Mouse (Mus musculus) right cerebral cortex, postnatal 14 days (tissue): ENCODE measurements at regions not wholly inside any gene's neighbourhood (a gene's known extent, or its start where the extent isn't known, plus 50 kb on each side); places are given as distances from the start of the nearest gene placed in this dataset.

Experiments used
- DNase-seq: peaks from one replicate; pipeline ENCODE4 v3.0.0; 2022

DNA sequence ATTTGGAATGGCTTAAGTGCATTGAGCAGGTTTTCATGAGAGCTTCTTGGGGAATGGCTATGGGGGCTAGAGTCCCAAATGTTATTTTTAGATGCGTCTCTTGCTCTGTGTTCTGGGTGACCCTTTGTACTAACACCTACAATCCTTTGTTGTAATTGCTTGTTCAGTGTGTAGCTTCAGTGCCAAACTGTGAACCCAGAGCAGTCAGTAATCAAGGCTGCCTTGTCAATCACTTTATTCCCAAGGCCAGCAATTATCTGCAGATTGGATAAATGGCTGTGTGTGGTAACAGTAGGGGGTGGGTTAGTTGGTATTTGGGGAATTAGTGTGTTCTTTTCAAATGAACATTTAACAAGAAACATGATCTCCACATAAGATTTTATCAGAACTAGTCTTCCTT lies 390.4 kb downstream of the Poteg start:
- DNase-seq: no peak

DNA sequence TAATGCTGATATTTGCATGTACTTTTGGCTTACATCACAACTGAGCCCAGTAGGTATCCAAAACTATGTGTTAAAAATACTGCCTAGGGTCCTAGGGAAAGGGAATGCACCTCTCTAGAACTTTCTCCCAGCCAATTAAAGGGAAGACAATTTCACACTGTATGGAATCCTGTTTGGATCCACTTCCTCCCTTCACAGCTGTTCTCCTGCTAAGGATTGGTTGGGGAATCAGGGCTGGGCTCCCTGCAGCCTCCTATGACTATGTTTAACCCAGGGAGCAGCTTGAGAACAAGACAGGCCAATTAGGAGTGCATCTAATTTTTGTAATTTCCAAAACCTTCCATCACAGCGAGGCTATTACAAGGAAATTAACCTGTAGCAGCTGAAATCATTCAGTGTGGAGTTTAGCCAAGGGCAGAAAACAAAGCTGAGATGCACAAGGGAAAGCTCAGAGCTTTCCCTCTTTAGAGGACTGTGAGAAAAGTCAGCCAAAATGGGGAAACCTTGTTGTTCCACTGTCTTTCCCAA lies 419.1 kb downstream of the Poteg start:
- DNase-seq: no peak

GRCm38 (mm10) chr8:27868591-27868990 lies 421.1 kb downstream of the Poteg start:
- peak; percentile 8 for DNase-seq

DNA sequence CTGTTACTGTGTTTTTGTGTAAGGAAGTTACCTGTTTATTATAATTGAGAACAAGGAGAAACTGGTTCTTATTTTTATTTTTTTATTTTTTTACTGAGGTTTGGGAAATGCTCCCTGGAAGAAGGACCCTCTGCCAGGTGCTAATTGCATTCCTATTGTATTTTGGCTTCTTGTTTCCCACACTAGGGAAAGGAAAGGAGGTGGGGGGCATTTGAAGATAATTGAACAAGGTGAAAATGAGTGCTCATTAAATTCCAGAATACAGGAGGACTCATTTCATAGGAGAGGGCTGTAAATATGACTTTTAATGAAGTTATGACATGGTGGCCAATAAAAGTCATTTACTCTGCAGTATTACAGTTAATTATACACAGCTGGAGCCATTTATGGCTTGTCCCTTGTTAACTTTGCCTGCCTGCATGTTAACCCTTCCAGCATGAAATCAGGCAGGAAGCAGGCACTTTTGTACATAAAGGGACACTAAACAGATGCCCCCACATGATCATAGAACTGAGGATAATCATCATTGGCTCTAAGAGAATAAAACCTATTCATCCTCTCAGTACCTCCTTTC lies 430.3 kb downstream of the Poteg start:
- DNase-seq: no peak

DNA sequence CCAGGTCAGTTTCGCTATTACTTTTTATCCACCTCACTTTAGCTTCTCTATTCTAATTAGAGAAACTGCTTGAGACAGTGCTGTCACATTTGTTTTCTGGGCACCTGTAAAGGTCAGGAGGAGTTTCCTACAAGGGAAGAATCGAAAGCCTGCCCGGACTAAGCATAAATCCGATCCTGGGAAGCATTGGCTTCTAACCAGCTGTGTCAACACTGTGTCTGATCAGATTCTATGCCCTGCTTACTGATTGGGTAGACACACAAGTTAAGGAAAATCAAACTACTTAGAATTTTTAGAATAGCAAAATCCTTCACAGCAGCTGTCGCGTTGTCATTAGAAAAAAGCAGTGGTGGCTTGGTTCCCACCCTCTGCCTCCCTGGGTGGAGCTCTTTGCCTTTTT lies 441.8 kb downstream of the Poteg start:
- DNase-seq: no peak

DNA sequence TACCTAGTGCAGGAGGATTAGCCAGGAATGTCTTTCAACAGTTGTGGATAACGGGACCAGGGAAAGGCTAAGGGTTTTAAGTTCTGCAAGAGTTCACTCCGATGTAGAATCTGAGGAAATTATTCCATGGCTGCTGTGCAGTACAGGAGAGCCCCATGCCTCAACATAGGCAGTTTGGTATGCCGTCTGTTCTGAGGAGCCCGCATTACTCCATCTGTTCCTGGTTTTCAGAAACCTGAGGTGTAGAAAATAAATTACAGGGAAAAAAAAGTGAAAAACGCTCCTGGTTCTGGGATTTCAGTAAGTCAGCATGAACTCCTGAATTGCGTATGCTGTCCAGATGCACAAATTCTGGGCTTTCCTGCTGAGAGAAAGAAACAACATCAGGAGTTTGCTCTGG lies 446.9 kb downstream of the Poteg start:
- DNase-seq: no peak

GRCm38 (mm10) chr8:27900115-27900514 lies 452.6 kb downstream of the Poteg start:
- DNase-seq: no peak

DNA sequence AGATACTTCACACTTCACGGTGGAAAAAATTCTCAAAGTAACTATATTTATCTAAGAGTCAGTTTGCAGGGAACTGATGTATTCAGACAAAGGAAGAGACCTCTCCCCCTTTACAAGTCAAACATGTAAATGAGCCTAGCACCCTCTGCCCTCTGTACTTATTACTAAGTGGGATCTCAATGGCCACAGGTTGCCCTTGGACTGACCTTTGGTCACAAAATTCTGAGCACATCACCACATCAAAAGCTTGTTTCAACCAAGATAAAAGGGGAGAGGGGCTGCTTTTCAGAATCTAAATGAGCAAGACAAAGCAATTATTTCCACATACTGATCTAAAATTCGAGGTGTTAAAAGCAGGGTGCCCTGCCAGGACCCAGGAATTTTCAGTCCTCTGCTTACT lies 456.3 kb downstream of the Poteg start:
- no peak for DNase-seq

GRCm38 (mm10) chr8:27909347-27909945 lies 462.0 kb downstream of the Poteg start:
- DNase-seq: no peak

GRCm38 (mm10) chr8:27938559-27939492 lies 491.4 kb downstream of the Poteg start:
- no peak for DNase-seq

GRCm38 (mm10) chr8:27955000-27955399 lies 507.5 kb downstream of the Poteg start:
- DNase-seq: no peak

DNA sequence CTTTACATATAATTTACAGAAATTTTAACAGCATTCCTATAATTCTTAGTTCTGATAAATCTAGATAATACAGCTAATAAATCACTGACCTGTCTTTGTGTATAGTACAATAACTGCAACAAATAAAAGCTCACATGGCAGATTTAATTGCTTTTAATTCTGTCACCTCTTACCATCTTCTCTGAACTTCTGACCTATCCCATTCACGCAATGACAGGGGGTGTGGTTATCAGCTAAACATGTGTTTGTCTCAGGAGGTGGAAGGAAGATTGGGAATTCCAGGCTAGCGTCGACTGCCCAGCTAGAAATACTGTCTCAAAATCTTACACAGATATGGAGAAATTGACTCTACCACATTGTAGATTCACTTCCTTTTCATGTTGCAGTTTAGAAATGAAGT lies 533.5 kb downstream of the Poteg start:
- no peak for DNase-seq

DNA sequence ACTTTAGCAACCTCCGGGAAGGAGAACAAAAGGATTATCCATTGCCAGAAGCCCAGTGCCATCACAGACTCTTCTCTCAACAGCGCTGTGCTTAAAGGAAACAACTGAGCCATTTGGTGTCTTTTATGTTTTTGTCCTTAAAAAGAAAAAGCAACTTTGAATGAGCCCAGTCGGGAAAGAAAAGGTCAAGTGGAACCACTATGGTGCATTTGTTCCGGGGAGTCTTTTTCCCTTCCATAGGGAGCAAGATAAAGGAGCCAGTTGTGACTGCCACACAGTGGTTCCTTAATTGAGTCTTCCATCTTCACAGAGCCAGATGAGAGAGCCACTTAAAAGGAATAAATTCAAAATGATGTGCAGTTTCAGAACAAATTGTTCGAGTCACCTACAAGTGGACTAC lies 534.3 kb downstream of the Poteg start:
- DNase-seq: no peak

GRCm38 (mm10) chr8:28012849-28013248 lies 565.4 kb downstream of the Poteg start:
- no peak for DNase-seq
